Mouse (Mus musculus) embryonic facial prominence, embryonic 14.5 days (tissue): ENCODE measurements around the gene Kcne3. TPM values are rescaled to one million over a fixed set of nuclear protein-coding genes. Genes with fewer than 3 reads are reported as not detected.

Source experiments
- ATAC-seq: fragments of 200-750 bp; cut with Nextera tagmentation; 2 replicates; pipeline ENCODE4 v1.8.0; 2017; ENCODE audit warnings: low read depth, moderate number of reproducible peaks, moderate TSS enrichment
- DNase-seq: peaks from one replicate; pipeline ENCODE4 v3.0.0-alpha.2; 2015; ENCODE audit warnings: low spot score
- H3K27ac ChIP-seq: fragments of 300-500 bp; sonication (generic); replicated peaks from 2 replicates; pipeline ENCODE4 v1.5.1; 2014; ENCODE audit warnings: low read depth, mild to moderate bottlenecking, low read length, moderate library complexity
- H3K27me3 ChIP-seq: fragments of 300-500 bp; sonication (generic); replicated peaks from 2 replicates; pipeline ENCODE4 v1.6.1; 2014; ENCODE audit warnings: low read length; ENCODE audit not compliant: control insufficient read depth, insufficient read depth
- H3K36me3 ChIP-seq: fragments of 300-500 bp; sonication (generic); 2 replicates; pipeline ENCODE4 v1.6.1; 2014; ENCODE audit warnings: low read length, mixed read lengths; ENCODE audit not compliant: control insufficient read depth, insufficient read depth
- H3K4me1 ChIP-seq: fragments of 300-500 bp; sonication (generic); 2 replicates; pipeline ENCODE4 v1.6.1; 2014; ENCODE audit warnings: antibody characterized with exemption, low read length; ENCODE audit not compliant: control insufficient read depth, insufficient read depth
- H3K4me2 ChIP-seq: fragments of 300-500 bp; sonication (generic); 2 replicates; pipeline ENCODE4 v1.6.1; 2014; ENCODE audit warnings: low read depth, mild to moderate bottlenecking, low read length, moderate library complexity, mixed read lengths
- H3K4me3 ChIP-seq: fragments of 300-500 bp; sonication (generic); 2 replicates; pipeline ENCODE4 v1.5.1; 2014; ENCODE audit warnings: low read depth, mild to moderate bottlenecking, low read length
- H3K9ac ChIP-seq: fragments of 300-500 bp; sonication (generic); 2 replicates; pipeline ENCODE4 v1.6.1; 2014; ENCODE audit warnings: low read depth, mild to moderate bottlenecking, low read length, moderate library complexity, mixed read lengths
- H3K9me3 ChIP-seq: fragments of 300-500 bp; sonication (generic); 2 replicates; pipeline ENCODE4 v1.6.1; 2016; ENCODE audit warnings: low read length; ENCODE audit not compliant: control insufficient read depth
- WGBS: fragments of 180-500 bp; shearing (Covaris S2); extraction: QIAGEN DNeasy Blood & Tissue Kit; methylation state at CpG from one replicate; pipeline ENCODE4 v1.1.7; 2014; 5-methylcytosine and 5-hydroxymethylcytosine counted together
- polyA plus RNA-seq: library from polyadenylated mRNA; unstranded; fragments of >200 nt; fragmentation: Nextera tagmentation; extraction: Ambion mirVana; gene quantifications from 2 replicates; pipeline ENCODE4 v1.2.1, GENCODE M21; 2014

Kcne3 gene
- polyA plus RNA-seq, 1 experiment from 2014 or later, result 12.4 TPM

GRCm38 (mm10) chr7:100215976-100216375 lies 39.7 kb downstream of the Kcne3 start:
- no peaks in the 10 kb centered on the region for H3K36me3 ChIP-seq
- H3K27me3 ChIP-seq, result no peaks in the 10 kb centered on the region
- H3K9me3 ChIP-seq, result no peaks in the 10 kb centered on the region
- DNase-seq (no peak), ATAC-seq (no peak)
- no peak overlapping the region for H3K27ac ChIP-seq
- 70% methylated on average over 10 of the region's 10 CpGs for WGBS
- no peak overlapping the region for H3K9ac ChIP-seq
- no peak overlapping the region for H3K4me2 ChIP-seq
- H3K4me1 ChIP-seq, result no peaks in the 10 kb centered on the region
- no peak overlapping the region for H3K4me3 ChIP-seq

GRCm38 (mm10) chr7:100216601-100217565 lies 40.6 kb downstream of the Kcne3 start:
- H3K27me3 ChIP-seq, result no peaks in the 10 kb centered on the region
- 77% methylated on average over 9 of the region's 9 CpGs for WGBS
- H3K36me3 ChIP-seq, result no peaks in the 10 kb centered on the region
- peak; percentile 34 for DNase-seq
- H3K4me1 ChIP-seq, result no peaks in the 10 kb centered on the region
- H3K9me3 ChIP-seq, result no peaks in the 10 kb centered on the region
- ATAC-seq, result peak; percentile 33; the same call in 1 of the 2 replicates
- H3K4me2 ChIP-seq, result no peak overlapping the region
- H3K4me3 ChIP-seq, result no peak overlapping the region
- no peak overlapping the region for H3K9ac ChIP-seq
- H3K27ac ChIP-seq, result no peak overlapping the region

GRCm38 (mm10) chr7:100227158-100227875 lies 51.0 kb downstream of the Kcne3 start, which contains the start of gene Pgm2l1:
Pgm2l1 (plus strand) TSS chr7:100227394.
- peak within 1 kb of the TSS; percentile 80 for H3K27ac ChIP-seq
- H3K9me3 ChIP-seq, result no peaks in the 10 kb centered on the region
- peaks cover 4% of the 10 kb centered on the region; the same call in 1 of the 2 replicates for H3K4me1 ChIP-seq
- peak; percentile 98 for DNase-seq
- no peaks in the 10 kb centered on the region for H3K36me3 ChIP-seq
- peak; percentile 98 for ATAC-seq
- under 1% methylated on average over 25 of the region's 72 CpGs for WGBS
- H3K9ac ChIP-seq, result peak within 1 kb of the TSS; percentile 75
- peak within 1 kb of the TSS; percentile 97 for H3K4me2 ChIP-seq
- H3K27me3 ChIP-seq, result 0 out of 2 replicates have a peak, but pooled peaks cover 3% of the 10 kb centered on the region
- H3K4me3 ChIP-seq, result peak within 1 kb of the TSS; percentile 79

- no peaks in the 10 kb centered on the region for H3K36me3 ChIP-seq
- 2% methylated on average over 19 of the region's 23 CpGs for WGBS
- peak overlapping the region; percentile 97 for H3K4me2 ChIP-seq
- ATAC-seq (peak; percentile 48), DNase-seq (peak; percentile 7)
- 0 out of 2 replicates have a peak, but pooled peaks cover 3% of the 10 kb centered on the region for H3K27me3 ChIP-seq
- peaks cover 4% of the 10 kb centered on the region; the same call in 1 of the 2 replicates for H3K4me1 ChIP-seq
- peak overlapping the region; percentile 80 for H3K27ac ChIP-seq
- H3K9ac ChIP-seq, result peak overlapping the region; percentile 75
- H3K9me3 ChIP-seq, result no peaks in the 10 kb centered on the region
- peak overlapping the region; percentile 79 for H3K4me3 ChIP-seq
These were observed 51.7 kb downstream of the Kcne3 start for GRCm38 (mm10) chr7:100227896-100228525.

GRCm38 (mm10) chr7:100228957-100229356 lies 52.7 kb downstream of the Kcne3 start:
- no peak overlapping the region for H3K27ac ChIP-seq
- no peak for ATAC-seq
- H3K9ac ChIP-seq, result no peak overlapping the region
- 0 out of 2 replicates have a peak, but pooled peaks cover 3% of the 10 kb centered on the region for H3K27me3 ChIP-seq
- 60% methylated on average over 3 of the region's 3 CpGs for WGBS
- H3K4me2 ChIP-seq, result peak overlapping the region; percentile 97
- H3K4me3 ChIP-seq, result peak overlapping the region; percentile 79; the same call in 1 of the 2 replicates
- no peak for DNase-seq
- no peaks in the 10 kb centered on the region for H3K9me3 ChIP-seq
- H3K36me3 ChIP-seq, result no peaks in the 10 kb centered on the region
- peaks cover 4% of the 10 kb centered on the region; the same call in 1 of the 2 replicates for H3K4me1 ChIP-seq

GRCm38 (mm10) chr7:100230646-100231045 lies 54.3 kb downstream of the Kcne3 start:
- ATAC-seq, result no peak
- 93% methylated on average over 1 of the region's 1 CpGs for WGBS

GRCm38 (mm10) chr7:100231661-100232060 lies 55.4 kb downstream of the Kcne3 start:
- H3K27ac ChIP-seq, result no peak overlapping the region
- peaks cover 4% of the 10 kb centered on the region; the same call in 1 of the 2 replicates for H3K4me1 ChIP-seq
- H3K27me3 ChIP-seq, result no peaks in the 10 kb centered on the region
- 25% methylated on average over 1 of the region's 1 CpGs for WGBS
- no peak overlapping the region for H3K9ac ChIP-seq
- ATAC-seq, result no peak; the same call in 1 of the 2 replicates
- DNase-seq, result peak; percentile 60
- H3K36me3 ChIP-seq, result no peaks in the 10 kb centered on the region
- H3K4me3 ChIP-seq, result no peak overlapping the region
- H3K9me3 ChIP-seq, result no peaks in the 10 kb centered on the region
- H3K4me2 ChIP-seq, result no peak overlapping the region

More at GRCm38 (mm10) chr7:100230646-100231045, 54.3 kb downstream of the Kcne3 start:
- Histone ChIP-seq H3K9ac (no peak overlapping the region), H3K27ac (no peak overlapping the region), H3K27me3 (0 out of 2 replicates have a peak, but pooled peaks cover 3% of the 10 kb centered on the region), H3K4me1 (peaks cover 4% of the 10 kb centered on the region; the same call in 1 of the 2 replicates), H3K4me3 (no peak overlapping the region), H3K36me3 (no peaks in the 10 kb centered on the region), H3K4me2 (no peak overlapping the region), H3K9me3 (no peaks in the 10 kb centered on the region)
- DNase-seq, result no peak

GRCm38 (mm10) chr7:100233681-100234080 lies 57.4 kb downstream of the Kcne3 start:
- no peaks in the 10 kb centered on the region for H3K9me3 ChIP-seq
- H3K4me2 ChIP-seq, result no peak overlapping the region
- H3K36me3 ChIP-seq, result no peaks in the 10 kb centered on the region
- DNase-seq (no peak), ATAC-seq (no peak)
- H3K4me1 ChIP-seq, result peaks cover 4% of the 10 kb centered on the region; the same call in 1 of the 2 replicates
- no peaks in the 10 kb centered on the region for H3K27me3 ChIP-seq
- H3K9ac ChIP-seq, result no peak overlapping the region
- no peak overlapping the region for H3K4me3 ChIP-seq
- H3K27ac ChIP-seq, result no peak overlapping the region
